Mouse (Mus musculus) testis, adult 2 months (tissue): ENCODE measurements around the gene Mia3. TPM values are rescaled to one million over a fixed set of nuclear protein-coding genes. Genes with fewer than 3 reads are reported as not detected.
"Not testable (repeated sequence)": the region's sequence is repeated elsewhere in the genome, so short reads cannot be mapped to it uniquely, and the experiment has no call there.

Experiments
- H3K27ac ChIP-seq: fragments of 200-500 bp; 2 replicates; pipeline ENCODE4 v1.5.1; 2012; ENCODE audit warnings: low read depth, low read length; ENCODE audit not compliant: control insufficient read depth, insufficient read depth
- H3K27me3 ChIP-seq: fragments of 200-500 bp; 2 replicates; pipeline ENCODE4 v1.6.1; 2012; ENCODE audit warnings: mild to moderate bottlenecking, low read length, moderate library complexity; ENCODE audit not compliant: control insufficient read depth, insufficient read depth
- H3K36me3 ChIP-seq: fragments of 200-500 bp; 2 replicates; pipeline ENCODE4 v1.6.1; 2012; ENCODE audit warnings: mild to moderate bottlenecking, low read length; ENCODE audit not compliant: control insufficient read depth, insufficient read depth
- H3K4me1 ChIP-seq: fragments of 200-500 bp; 2 replicates; pipeline ENCODE4 v1.6.1; 2012; ENCODE audit warnings: low read length; ENCODE audit not compliant: control insufficient read depth, insufficient read depth
- H3K4me3 ChIP-seq: fragments of 200-500 bp; 2 replicates; pipeline ENCODE4 v1.5.1; 2012; ENCODE audit warnings: low read depth, mild to moderate bottlenecking, low read length, moderate library complexity, mixed read lengths; ENCODE audit not compliant: control insufficient read depth
- CTCF ChIP-seq: fragments of 200-500 bp; IDR thresholded peaks from 2 replicates; pipeline ENCODE4 v1.5.1; 2012; ENCODE audit warnings: low read depth, mild to moderate bottlenecking, inconsistent platforms, low read length, moderate library complexity; ENCODE audit not compliant: control insufficient read depth, insufficient read depth, insufficient replicate concordance
- POLR2A ChIP-seq: fragments of 200-500 bp; IDR thresholded peaks from 2 replicates; pipeline ENCODE4 v1.6.1; 2012; ENCODE audit warnings: low read depth, mild to moderate bottlenecking, inconsistent platforms, low read length, moderate library complexity; ENCODE audit not compliant: control insufficient read depth
- polyA plus RNA-seq: library from polyadenylated mRNA; depleted of rRNA; stranded (reverse); fragments of >200 nt; gene quantifications from 2 replicates; pipeline ENCODE4 v1.2.3, GENCODE M21; 2012

The Mia3 gene
- polyA plus RNA-seq, 1 experiment = 79.5 TPM

GRCm38 (mm10) chr1:183381816-183382215 lies 12.5 kb upstream of the Mia3 start:
- no peaks in the 10 kb centered on the region for H3K27me3 ChIP-seq
- H3K4me1 ChIP-seq = peaks cover 2% of the 10 kb centered on the region; the same call in 1 of the 2 replicates
- no peak overlapping the region for H3K4me3 ChIP-seq
- no peaks in the 10 kb centered on the region for H3K36me3 ChIP-seq
- TF ChIP-seq CTCF = no peak
- H3K27ac ChIP-seq = no peak overlapping the region

DNA sequence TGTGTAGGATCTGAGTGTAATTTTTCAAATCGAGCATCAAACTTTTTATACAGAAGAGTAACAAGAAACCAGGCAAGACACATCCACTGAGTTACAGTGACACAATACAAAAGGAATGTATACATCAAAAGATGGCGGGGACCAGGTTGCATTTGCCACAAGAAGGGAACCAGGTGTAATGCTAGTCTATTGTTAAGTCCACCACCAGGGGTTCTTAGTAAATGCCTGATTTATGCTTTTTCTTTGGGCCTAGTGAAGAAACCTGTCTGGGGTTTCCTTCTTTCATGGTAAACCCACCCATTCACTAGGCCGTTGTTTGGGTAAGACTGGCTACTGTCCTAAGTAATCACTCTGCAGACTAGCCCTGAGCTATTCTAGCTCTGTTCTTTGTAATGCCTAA lies 10.0 kb upstream of the Mia3 start:
- not testable (repeated sequence) for H3K36me3 ChIP-seq, H3K4me3 ChIP-seq, H3K4me1 ChIP-seq, H3K27ac ChIP-seq, H3K27me3 ChIP-seq

GRCm38 (mm10) chr1:183378321-183378941 lies 9.1 kb upstream of the Mia3 start:
- TF ChIP-seq CTCF = no peak
- no peak for TF ChIP-seq POLR2A
- Histone ChIP-seq H3K36me3 (no peaks in the 10 kb centered on the region), H3K27ac (0 out of 2 replicates have a peak overlapping the region, but pooled peaks have one; percentile 6)

DNA sequence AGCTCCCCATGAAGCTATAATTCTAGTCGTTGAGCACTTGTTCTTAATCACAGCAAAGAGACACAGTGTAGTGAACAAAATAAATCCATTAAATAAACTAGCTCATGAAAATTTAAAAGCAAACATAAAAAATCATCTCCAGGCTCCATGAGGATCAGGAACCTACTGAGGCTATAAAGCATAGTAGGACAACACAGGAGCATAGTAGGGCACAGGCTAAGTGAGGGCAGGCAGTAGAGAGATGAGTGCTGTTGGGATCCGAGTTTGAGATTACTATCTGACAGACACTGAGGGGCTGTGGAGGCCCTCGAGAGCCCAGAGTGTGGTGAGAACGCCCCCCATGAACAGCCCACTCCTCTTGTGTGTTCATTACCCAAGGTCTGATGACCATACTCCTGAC lies 7.7 kb upstream of the Mia3 start:
- TF ChIP-seq CTCF (no peak), POLR2A (no peak)
- H3K4me3 ChIP-seq = no peak overlapping the region
- no peak overlapping the region for H3K27ac ChIP-seq
- no peaks in the 10 kb centered on the region for H3K27me3 ChIP-seq
- H3K36me3 ChIP-seq = no peaks in the 10 kb centered on the region
- peaks cover 2% of the 10 kb centered on the region; the same call in 1 of the 2 replicates for H3K4me1 ChIP-seq

More at GRCm38 (mm10) chr1:183378321-183378941, 9.1 kb upstream of the Mia3 start:
- no peak overlapping the region for H3K4me3 ChIP-seq
- H3K4me1 ChIP-seq = peaks cover 2% of the 10 kb centered on the region; the same call in 1 of the 2 replicates
- H3K27me3 ChIP-seq = no peaks in the 10 kb centered on the region

GRCm38 (mm10) chr1:183374728-183375127 lies 5.4 kb upstream of the Mia3 start:
- peak; percentile 53; the same call in 1 of the 2 replicates for TF ChIP-seq CTCF
- TF ChIP-seq POLR2A = no peak
- Histone ChIP-seq H3K4me3 (no peak overlapping the region), H3K4me1 (peaks cover 9% of the 10 kb centered on the region), H3K36me3 (no peaks in the 10 kb centered on the region), H3K27me3 (no peaks in the 10 kb centered on the region), H3K27ac (no peak overlapping the region)

GRCm38 (mm10) chr1:183368601-183369400 lies 552 bp downstream of the Mia3 start:
- TF ChIP-seq CTCF (no peak), POLR2A (no peak; the same call in 1 of the 2 replicates)
- H3K27ac ChIP-seq = no peak overlapping the region

GRCm38 (mm10) chr1:183366361-183366760 lies 3.0 kb downstream of the Mia3 start:
- TF ChIP-seq POLR2A (no peak), CTCF (no peak)
- no peaks in the 10 kb centered on the region for H3K36me3 ChIP-seq
- H3K4me3 ChIP-seq = no peak overlapping the region
- peaks cover 15% of the 10 kb centered on the region for H3K4me1 ChIP-seq
- no peak overlapping the region for H3K27ac ChIP-seq
- no peaks in the 10 kb centered on the region for H3K27me3 ChIP-seq

More at GRCm38 (mm10) chr1:183368601-183369400, 552 bp downstream of the Mia3 start:
- Histone ChIP-seq H3K4me1 (peaks cover 15% of the 10 kb centered on the region), H3K36me3 (no peaks in the 10 kb centered on the region), H3K4me3 (peak overlapping the region; percentile 86), H3K27me3 (no peaks in the 10 kb centered on the region)
